Mouse (Mus musculus): ENCODE data around the gene Trmt5. TPM values are rescaled to one million over a fixed set of nuclear protein-coding genes. Genes with fewer than 3 reads are reported as not detected.

Trmt5 gene
- polyA plus RNA-seq (2012; rRNA removed; ENCODE audit: low replicate concordance) = 7.9 and 9.2 TPM in 2 replicates

DNA sequence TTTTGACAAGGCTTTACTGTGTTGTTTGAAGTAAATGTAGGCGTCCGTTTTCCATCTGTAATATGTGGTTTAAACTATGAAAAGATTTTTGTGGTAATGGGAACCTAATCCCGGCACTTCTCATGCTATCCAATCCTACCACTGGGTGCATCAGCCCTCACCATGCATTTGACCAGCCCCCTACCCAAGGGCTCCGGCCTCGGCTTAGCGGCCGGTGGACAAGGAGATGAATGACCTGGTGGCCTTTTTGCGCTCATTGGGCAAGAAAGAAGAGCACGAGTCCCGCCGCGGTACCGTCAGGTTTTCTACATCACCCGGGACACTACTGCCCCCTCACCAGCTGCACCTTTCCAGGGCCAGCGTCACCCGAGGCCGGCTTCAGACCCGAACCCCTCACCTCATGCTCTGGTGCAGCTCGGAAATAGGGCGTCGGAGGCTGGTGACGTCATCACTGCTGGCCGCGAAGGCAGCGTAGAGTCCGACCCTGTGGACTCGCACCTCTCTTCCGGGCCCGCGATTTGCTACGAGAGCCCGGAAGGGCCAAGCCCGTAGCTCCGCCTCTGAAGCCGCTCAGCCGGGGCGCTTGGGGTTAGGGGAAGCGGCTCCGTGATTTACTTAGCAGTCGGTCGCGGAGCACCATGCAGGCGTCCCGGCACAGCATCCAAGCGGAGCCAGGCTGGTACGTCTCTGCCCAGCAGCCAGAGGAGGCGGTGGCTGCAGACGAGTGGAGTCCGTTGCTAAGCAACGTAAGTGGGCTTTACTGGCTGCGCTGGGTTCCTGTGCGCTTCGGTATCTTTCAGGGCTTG lies at the start of gene Trmt5, which contains the start of gene Slc38a6:
Gene Trmt5 (minus strand): TSS at position 424 of the 806 bp plus-strand sequence.
Gene Slc38a6 (plus strand): TSS at position 493 of the 806 bp plus-strand sequence.

Other genes starting within 250 kb of the Trmt5 start
- 3.0 and 9.4 TPM in 2 replicates for gene Six1, start 232.8 kb downstream of the Trmt5 start, polyA plus RNA-seq (2012; rRNA removed; ENCODE audit: low replicate concordance)
- 0.47 and 2.1 TPM in 2 replicates for gene Six4, start 173.3 kb downstream of the Trmt5 start, polyA plus RNA-seq (2012; rRNA removed; ENCODE audit: low replicate concordance)
- 7.5 and 9.8 TPM in 2 replicates for gene Mnat1, start 163.0 kb downstream of the Trmt5 start, polyA plus RNA-seq (2012; rRNA removed; ENCODE audit: low replicate concordance)
- gene Slc38a6, start 69 bp upstream of the Trmt5 start, polyA plus RNA-seq (2012; rRNA removed; ENCODE audit: low replicate concordance) = 29.1 and 48.0 TPM in 2 replicates

Data from subcutaneous adipose tissue, adult 2 months (tissue).